Mouse (Mus musculus): ENCODE data around the gene Ano1. TPM values are rescaled to one million over a fixed set of nuclear protein-coding genes. Genes with fewer than 3 reads are reported as not detected.

Gene Ano1
- total and polyA plus RNA-seq, 3 experiments = 0.04 TPM; not detected in 2

DNA sequence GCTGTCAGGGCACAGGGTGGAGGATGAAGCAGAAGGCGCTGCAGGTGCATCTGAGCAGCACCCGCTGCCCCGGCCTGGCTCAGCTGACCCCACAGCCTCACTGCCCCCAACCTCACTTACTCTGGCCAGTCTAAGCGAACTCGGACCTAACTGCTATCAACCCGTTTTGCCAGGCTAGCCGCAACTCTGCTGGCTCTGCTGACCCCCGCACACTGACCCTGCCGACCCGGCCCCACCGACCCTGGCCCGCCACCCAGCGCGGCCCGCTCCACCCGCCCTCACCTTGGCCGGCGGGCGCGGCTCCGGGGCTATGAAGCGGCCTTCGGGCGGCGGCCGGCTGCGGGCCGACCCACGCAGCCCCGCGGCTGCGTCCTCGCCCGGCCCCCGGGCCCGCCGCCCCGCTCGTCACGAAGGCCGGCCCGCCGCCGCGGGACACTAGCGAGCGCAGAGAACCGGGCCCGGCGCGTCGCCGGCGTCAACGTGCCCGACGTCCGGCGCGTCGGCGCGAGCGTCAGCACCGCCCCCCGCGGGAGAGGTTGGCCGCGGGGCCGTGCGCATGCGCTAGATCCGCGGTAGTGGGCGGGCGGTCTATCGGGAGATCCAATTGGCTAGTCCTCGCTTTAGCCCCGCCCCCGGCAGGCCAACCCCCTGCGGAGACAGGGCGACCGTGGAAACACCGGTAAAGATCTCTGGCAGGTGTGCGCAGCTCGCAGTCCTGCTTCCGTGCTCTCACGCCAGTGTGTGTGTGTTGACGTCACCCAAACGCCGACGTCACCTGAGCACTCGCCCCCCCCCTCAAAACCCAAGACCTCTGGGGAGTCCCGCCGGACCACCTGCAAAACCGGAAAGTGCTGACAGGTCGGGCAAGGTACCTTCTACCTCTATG lies 198.3 kb downstream of the Ano1 start, which contains the start of gene Ppfia1 (continued):
- TF ChIP-seq POLR2A (IDR thresholded peaks at IDR 0.05; ENCODE audit: control insufficient read depth in 1 of 2, insufficient read depth in 1 of 2, low read depth in 1 of 2, low read length in 2 of 2, poor library complexity in 1 of 2) (peak; percentile 60 to 81; a peak in 3 of 4 replicates), KAT2A (conservative IDR thresholded peaks at IDR 0.05; ENCODE audit: low read depth, low read length) (no peak; the same call in 1 of the 2 replicates), MXI1 (IDR thresholded peaks at IDR 0.05; ENCODE audit: low read depth, low read length) (peak; percentile 71), ETS1 (IDR thresholded peaks at IDR 0.05; ENCODE audit: low read depth, low read length) (peak; percentile 43; the same call in 1 of the 2 replicates)

DNA sequence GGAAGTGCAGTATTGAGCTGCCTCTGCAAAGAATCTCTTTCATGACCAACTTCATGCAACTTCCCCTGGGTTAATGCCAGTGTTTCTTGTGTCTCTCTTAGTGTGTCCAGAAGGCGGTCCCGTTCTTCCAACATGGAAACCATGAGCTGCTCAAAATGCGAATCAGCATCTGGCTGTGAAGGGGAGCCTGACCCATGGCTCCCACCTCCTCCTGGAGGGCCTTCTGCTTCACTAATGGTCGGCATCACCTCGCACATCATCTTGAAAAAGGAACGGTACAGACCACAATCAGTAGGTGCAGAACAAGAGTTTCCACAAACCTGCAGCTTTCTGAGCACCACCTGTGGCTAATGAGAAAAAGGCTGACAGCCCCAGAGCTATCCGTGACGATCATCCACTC lies 199.5 kb downstream of the Ano1 start:
- Histone ChIP-seq H3K36me3 (ENCODE audit: control insufficient read depth in 1 of 2, insufficient read depth in 2 of 2, low read length in 2 of 2) (peaks cover 18 to 31% of the 10 kb centered on the region in 2 experiments), H3K27me3 (ENCODE audit: control insufficient read depth in 1 of 2, insufficient read depth in 2 of 2, low read length in 2 of 2) (no peaks in the 10 kb centered on the region), H3K4me1 (ENCODE audit: control insufficient read depth in 1 of 2, insufficient read depth in 2 of 2, low read length in 2 of 2) (peaks cover 0 to 17% of the 10 kb centered on the region in 2 experiments), H3K9ac (ENCODE audit: control insufficient read depth, low read depth, low read length, poor library complexity, severe bottlenecking) (peak overlapping the region; percentile 87), H3K4me3 (ENCODE audit: control insufficient read depth in 1 of 2, insufficient read depth in 1 of 2, low read depth in 2 of 2, low read length in 2 of 2) (peak overlapping the region in 1 of 2 experiments; percentile 99; a peak in 3 of 4 replicates), H3K9me3 (replicated peaks; ENCODE audit: insufficient read depth, low read length) (no peaks in the 10 kb centered on the region), H3K79me2 (ENCODE audit: control insufficient read depth, insufficient read depth, low read length, poor library complexity) (peaks cover 47% of the 10 kb centered on the region), H3K27ac (ENCODE audit: control insufficient read depth, low read depth, low read length) (no peak overlapping the region)
- TF ChIP-seq CHD1 (IDR thresholded peaks at IDR 0.05; ENCODE audit: low read depth, low read length) (no peak), RCOR1 (IDR thresholded peaks at IDR 0.05; ENCODE audit: low read depth, low read length) (no peak), UBTF (IDR thresholded peaks at IDR 0.05; ENCODE audit: borderline replicate concordance, insufficient read depth, low read depth, low read length) (no peak), ELF1 (IDR thresholded peaks at IDR 0.05; ENCODE audit: low read depth, low read length) (no peak), SIN3A (IDR thresholded peaks at IDR 0.05; ENCODE audit: low read length) (no peak), POLR2AphosphoS5 (IDR thresholded peaks at IDR 0.05; ENCODE audit: borderline replicate concordance, low read depth, low read length) (no peak), SMC3 (IDR thresholded peaks at IDR 0.05; ENCODE audit: low read depth, low read length) (no peak)
- DNase-seq (ENCODE audit: low read depth, low spot score) = no peak

DNA sequence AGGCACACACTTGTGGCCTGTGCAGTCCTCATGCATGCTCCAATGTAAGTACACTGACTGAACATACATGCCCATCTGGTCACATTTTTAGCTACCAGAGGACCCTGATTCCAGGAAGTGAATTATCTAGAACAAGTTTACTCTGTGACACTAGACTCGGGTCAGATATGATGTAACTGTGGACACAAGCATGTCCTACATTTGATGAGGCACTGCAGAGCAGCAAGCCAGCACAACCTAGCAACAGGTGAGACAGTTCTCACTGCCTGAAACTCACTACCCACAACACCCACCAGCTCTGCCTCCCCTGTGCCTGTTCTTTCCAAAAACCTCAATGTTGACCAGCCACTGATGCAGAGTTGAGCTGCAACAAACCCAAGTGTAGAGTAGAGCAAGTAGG lies 201.0 kb downstream of the Ano1 start:
- H3K27ac ChIP-seq (ENCODE audit: control insufficient read depth, low read depth, low read length) = no peak overlapping the region
- H3K27me3 ChIP-seq (ENCODE audit: control insufficient read depth in 1 of 2, insufficient read depth in 2 of 2, low read length in 2 of 2) = no peaks in the 10 kb centered on the region
- TF ChIP-seq USF1 (IDR thresholded peaks at IDR 0.05; ENCODE audit: low read depth, low read length) = no peak
- TF ChIP-seq TCF12 (IDR thresholded peaks at IDR 0.05; ENCODE audit: low read depth, low read length) = no peak
- no peak for TF ChIP-seq EP300 (IDR thresholded peaks at IDR 0.05; ENCODE audit: low read depth in 1 of 2, low read length in 2 of 2)
- no peak for TF ChIP-seq MAZ (IDR thresholded peaks at IDR 0.05; ENCODE audit: low read depth, low read length)
- TF ChIP-seq ETS1 (IDR thresholded peaks at IDR 0.05; ENCODE audit: low read depth, low read length) = no peak
- TF ChIP-seq BHLHE40 (IDR thresholded peaks at IDR 0.05; ENCODE audit: borderline replicate concordance, low read depth, low read length) = no peak
- TF ChIP-seq GATA1 (IDR thresholded peaks at IDR 0.05; ENCODE audit: low read depth, low read length) = no peak
- no peak for TF ChIP-seq NELFE (IDR thresholded peaks at IDR 0.05; ENCODE audit: low read depth, low read length)
- no peak for TF ChIP-seq POLR2AphosphoS5 (IDR thresholded peaks at IDR 0.05; ENCODE audit: borderline replicate concordance, low read depth, low read length)
- no peak for TF ChIP-seq SIN3A (IDR thresholded peaks at IDR 0.05; ENCODE audit: low read length)
- TF ChIP-seq USF2 (IDR thresholded peaks at IDR 0.05; ENCODE audit: borderline replicate concordance in 1 of 2, insufficient read depth in 1 of 2, low read depth in 1 of 2, low read length in 2 of 2) = no peak
- TF ChIP-seq POLR2A (IDR thresholded peaks at IDR 0.05; ENCODE audit: control insufficient read depth in 1 of 2, insufficient read depth in 1 of 2, low read depth in 1 of 2, low read length in 2 of 2, poor library complexity in 1 of 2) = no peak
- TF ChIP-seq MYB (IDR thresholded peaks at IDR 0.05; ENCODE audit: low read depth, low read length) = no peak
- TF ChIP-seq SMC3 (IDR thresholded peaks at IDR 0.05; ENCODE audit: low read depth, low read length) = no peak
- no peak for TF ChIP-seq UBTF (IDR thresholded peaks at IDR 0.05; ENCODE audit: borderline replicate concordance, insufficient read depth, low read depth, low read length)
- H3K9me3 ChIP-seq (replicated peaks; ENCODE audit: insufficient read depth, low read length) = no peaks in the 10 kb centered on the region
- H3K4me3 ChIP-seq (ENCODE audit: control insufficient read depth in 1 of 2, insufficient read depth in 1 of 2, low read depth in 2 of 2, low read length in 2 of 2) = no peak overlapping the region
- H3K9ac ChIP-seq (ENCODE audit: control insufficient read depth, low read depth, low read length, poor library complexity, severe bottlenecking) = no peak overlapping the region
- no peak for DNase-seq (ENCODE audit: low read depth, low spot score)
- H3K36me3 ChIP-seq (ENCODE audit: control insufficient read depth in 1 of 2, insufficient read depth in 2 of 2, low read length in 2 of 2) = peaks cover 18 to 31% of the 10 kb centered on the region in 2 experiments
- peaks cover 0 to 17% of the 10 kb centered on the region in 2 experiments for H3K4me1 ChIP-seq (ENCODE audit: control insufficient read depth in 1 of 2, insufficient read depth in 2 of 2, low read length in 2 of 2)
- peaks cover 57% of the 10 kb centered on the region for H3K79me2 ChIP-seq (ENCODE audit: control insufficient read depth, insufficient read depth, low read length, poor library complexity)
